Comparison of ENCODE assay signal across 8 mouse cellular contexts in genomic region chr2:11553471-11554400, GRCm38 (mm10). TPM values are rescaled to one million over a fixed set of nuclear protein-coding genes. Genes with fewer than 3 reads are reported as not detected.
DNase-seq lines count a peak whose midpoint lies in the region; ATAC-seq and TF ChIP-seq lines count a peak whose summit lies in the region.

Gene Pfkfb3, minus strand, starts transcription at chr2:11554077.

- H3K4me3 ChIP-seq in ES-Bruce4 (ENCODE audit: low read depth, low read length): peak within 1 kb of the TSS; percentile 78
- peak within 1 kb of the TSS; percentile 67 for H3K4me3 ChIP-seq in hindbrain, embryonic 10.5 days
- peak within 1 kb of the TSS; percentile 55 for H3K4me3 ChIP-seq in lung, embryonic 15.5 days
- peak within 1 kb of the TSS; percentile 74 for H3K4me3 ChIP-seq in thymus, adult 2 months (ENCODE audit: control insufficient read depth, insufficient read depth, low read length)

- no peak for TF ChIP-seq CTCF in ES-Bruce4 (IDR thresholded peaks at IDR 0.05; ENCODE audit: low read depth, low read length)
- TF ChIP-seq CTCF in thymus, adult 2 months (IDR thresholded peaks at IDR 0.05; ENCODE audit: borderline replicate concordance, control insufficient read depth, extremely low read depth, insufficient read depth, low read length, poor library complexity): 0 out of 2 replicates have a peak, but pooled peaks have one; percentile 32

- H3K9ac ChIP-seq in ES-Bruce4 (ENCODE audit: low read depth, poor library complexity, severe bottlenecking): peak within 1 kb of the TSS; percentile 53
- peak within 1 kb of the TSS; percentile 56 for H3K9ac ChIP-seq in lung, embryonic 15.5 days

- H3K4me1 ChIP-seq in ES-Bruce4 (ENCODE audit: control insufficient read depth, insufficient read depth, low read length): peaks cover 2% of the 10 kb centered on the region
- peaks cover 24% of the 10 kb centered on the region for H3K4me1 ChIP-seq in hindbrain, embryonic 10.5 days (replicated peaks)
- H3K4me1 ChIP-seq in lung, embryonic 15.5 days: peaks cover 13% of the 10 kb centered on the region; the same call in 1 of the 2 replicates
- H3K4me1 ChIP-seq in thymus, adult 2 months (replicated peaks; ENCODE audit: control insufficient read depth, insufficient read depth, low read length): peaks cover 12% of the 10 kb centered on the region

- peak; percentile 49 for DNase-seq in cerebellum, adult 8-10 months
- DNase-seq in frontal cortex, adult 2 months (ENCODE audit: extremely low spot score in 1 of 2, low spot score in 1 of 2): peak in 1 of 2 experiments; percentile 78
- DNase-seq in hindbrain, embryonic 10.5 days (ENCODE audit: low spot score): peak; percentile 62
- DNase-seq in layer of hippocampus, adult 9-10 months (ENCODE audit: low spot score): peak; percentile 38
- DNase-seq in thymus, adult 2 months: peak; percentile 79

- peak within 1 kb of the TSS; percentile 97 for H3K4me2 ChIP-seq in lung, embryonic 15.5 days

- ATAC-seq in lung, embryonic 15.5 days (ENCODE audit: borderline replicate concordance, extremely low read depth, low FRiP score, low TSS enrichment): peak; percentile 86
- peak; percentile 83 for ATAC-seq in neutrophil, adult 5-6 weeks (ENCODE audit: extremely low read depth, insufficient number of reproducible peaks, low FRiP score, poor library complexity, severe bottlenecking)

- TF ChIP-seq POLR2A in ES-Bruce4 (IDR thresholded peaks at IDR 0.05; ENCODE audit: insufficient read depth, low read length): no peak
- TF ChIP-seq POLR2A in thymus, adult 2 months (IDR thresholded peaks at IDR 0.05; ENCODE audit: control insufficient read depth, extremely low read depth, insufficient read depth, low read length, poor library complexity): peak; percentile 59; the same call in 1 of the 2 replicates

- H3K27me3 ChIP-seq in ES-Bruce4 (ENCODE audit: control insufficient read depth, insufficient read depth, low read length, poor library complexity, severe bottlenecking): peaks cover 6% of the 10 kb centered on the region; the same call in 1 of the 2 replicates
- H3K27me3 ChIP-seq in hindbrain, embryonic 10.5 days (ENCODE audit: insufficient read depth, poor library complexity, severe bottlenecking): peaks cover 57% of the 10 kb centered on the region
- H3K27me3 ChIP-seq in lung, embryonic 15.5 days: peaks cover 6% of the 10 kb centered on the region; the same call in 1 of the 2 replicates
- H3K27me3 ChIP-seq in thymus, adult 2 months (ENCODE audit: control insufficient read depth, insufficient read depth, low read length): no peaks in the 10 kb centered on the region

- TF ChIP-seq EP300 in ES-Bruce4 (IDR thresholded peaks at IDR 0.05; ENCODE audit: insufficient read depth, low read depth, low read length): no peak

- WGBS in hindbrain, embryonic 10.5 days: 2% methylated on average over 67 of the region's 67 CpGs
- 2% methylated on average over 57 of the region's 67 CpGs for WGBS in lung, embryonic 15.5 days
- 2% methylated on average over 66 of the region's 67 CpGs for WGBS in thymus, adult 2 months

- no peaks in the 10 kb centered on the region for H3K9me3 ChIP-seq in ES-Bruce4 (replicated peaks; ENCODE audit: control insufficient read depth, insufficient read depth, low read length, poor library complexity, severe bottlenecking)
- no peaks in the 10 kb centered on the region for H3K9me3 ChIP-seq in hindbrain, embryonic 10.5 days
- H3K9me3 ChIP-seq in lung, embryonic 15.5 days: no peaks in the 10 kb centered on the region

- H3K27ac ChIP-seq in ES-Bruce4 (ENCODE audit: insufficient read depth, low read length): no peak within 1 kb of the TSS
- peak within 1 kb of the TSS; percentile 78; the same call in 1 of the 2 replicates for H3K27ac ChIP-seq in hindbrain, embryonic 10.5 days
- no peak within 1 kb of the TSS for H3K27ac ChIP-seq in lung, embryonic 15.5 days
- H3K27ac ChIP-seq in thymus, adult 2 months (ENCODE audit: control insufficient read depth, insufficient read depth, low read length): peak within 1 kb of the TSS; percentile 25

- H3K36me3 ChIP-seq in ES-Bruce4 (ENCODE audit: control insufficient read depth, insufficient read depth, low read length, poor library complexity, severe bottlenecking): no peaks in the 10 kb centered on the region
- H3K36me3 ChIP-seq in hindbrain, embryonic 10.5 days: no peaks in the 10 kb centered on the region
- no peaks in the 10 kb centered on the region for H3K36me3 ChIP-seq in lung, embryonic 15.5 days
- no peaks in the 10 kb centered on the region for H3K36me3 ChIP-seq in thymus, adult 2 months (ENCODE audit: control insufficient read depth, insufficient read depth, low read length)

RNA-seq across cellular contexts. Expression of gene Pfkfb3, which starts in this region (rescaled TPM):
- polyA plus RNA-seq in ES-Bruce4 (2011; ENCODE audit: insufficient read depth, insufficient read length, low read depth, missing spikeins): 73.8 and 74.9 TPM in 2 replicates
- 20.1 and 21.5 TPM in 2 replicates for polyA plus RNA-seq in frontal cortex, adult 2 months (2012; rRNA removed)
- 14.8 and 15.4 TPM in 2 replicates for polyA plus RNA-seq in hindbrain, embryonic 10.5 days (2016; fragmentation: Nextera tagmentation; extraction: Ambion mirVana)
- 22.0 and 25.4 TPM in 2 replicates for polyA plus RNA-seq in lung, embryonic 15.5 days (2015; fragmentation: Nextera tagmentation; extraction: Ambion mirVana)
- 46.0 TPM in 2 replicates for total RNA-seq in neutrophil, adult 5-6 weeks (2017)
- polyA plus RNA-seq in thymus, adult 2 months (2012; rRNA removed): 46.1 and 47.2 TPM in 2 replicates

Comparison
In these comparisons a context has a peak if more than half of its experiments do, and no peak if none do; other contexts are left out.
1. H3K27ac ChIP-seq: peak in hindbrain, embryonic 10.5 days (single experiment) and thymus, adult 2 months (single experiment); none in ES-Bruce4 (single experiment) and lung, embryonic 15.5 days (single experiment).
2. Peak in every context shown above with its lines, with median percentiles within 50 percentile points of each other: H3K4me3 ChIP-seq.